In the genomic region with DNA sequence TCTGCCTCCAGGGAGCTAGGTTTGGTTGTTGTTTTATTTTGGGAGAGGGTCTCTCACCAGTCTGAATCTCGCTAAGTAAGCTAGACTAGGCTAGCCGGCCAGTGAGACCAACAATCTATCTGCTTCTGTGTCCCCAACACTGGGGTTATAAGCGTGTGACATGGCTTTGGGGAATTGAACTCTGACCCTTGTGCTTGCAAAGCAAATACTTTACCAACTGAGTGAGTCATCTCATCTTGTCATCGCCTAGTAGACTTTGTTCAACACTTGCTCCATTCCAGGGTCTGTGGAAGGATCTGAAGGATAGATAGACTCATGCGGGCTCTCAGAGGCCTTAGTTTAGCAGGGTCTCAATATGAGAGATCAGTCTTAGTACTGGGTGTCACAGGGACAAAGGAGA, we compare ENCODE assay signal across 29 mouse cellular contexts. TPM values are rescaled to one million over a fixed set of nuclear protein-coding genes. Genes with fewer than 3 reads are reported as not detected.
"Had no signal": no experiment of that assay in that cellular context is flagged by ENCODE, and none has a peak within 500 bp of the region (broad histone marks: within the 10 kb centered on the region; RNA-seq: fewer than 3 reads in every experiment).

No protein-coding gene starts in this region.

- H3K4me2 ChIP-seq: midbrain, embryonic 11.5 days; stomach, embryonic 15.5 days had no signal

- H3K4me1 ChIP-seq: stomach, embryonic 15.5 days had no signal

- DNase-seq: kidney, adult 2 months; kidney, postnatal 25 days; layer of hippocampus, adult 9-11 months; lung, adult 2 months; lung, postnatal 14 days; lung, postnatal 4 days; midbrain, embryonic 14.5 days; right cerebral cortex, postnatal 4 days; thymus, postnatal 25 days had no signal

- H3K9ac ChIP-seq: liver, embryonic 14.5 days; stomach, embryonic 15.5 days had no signal

- H3K4me3 ChIP-seq: layer of hippocampus, adult 2 months; stomach, embryonic 15.5 days had no signal

- H3K9me3 ChIP-seq: stomach, embryonic 15.5 days had no signal

- H3K27me3 ChIP-seq: stomach, embryonic 15.5 days had no signal

- H3K36me3 ChIP-seq: stomach, embryonic 15.5 days had no signal

- H3K27ac ChIP-seq: kidney, postnatal 0 days; layer of hippocampus, adult 2 months; liver, embryonic 14.5 days; stomach, embryonic 15.5 days had no signal

RNA-seq across cellular contexts. Expression of a gene that starts 47.3 kb away (rescaled TPM):
- total RNA-seq: layer of hippocampus, adult 2 months; layer of hippocampus, postnatal 25 days; left cerebral cortex, adult 18-20 months; left cerebral cortex, postnatal 10 days; left cerebral cortex, postnatal 36 days; megakaryocyte progenitor cell, adult 5-6 weeks; megakaryocyte-erythroid progenitor cell, adult 5-6 weeks; midbrain, postnatal 0 days had no signal
- polyA plus RNA-seq: kidney, embryonic 14.5 days; kidney, postnatal 0 days; large intestine, adult 2 months; limb, embryonic 11.5 days; limb, embryonic 14.5 days; lung, adult 2 months; lung, embryonic 16.5 days; midbrain, embryonic 11.5 days; midbrain, embryonic 14.5 days; neural tube, embryonic 11.5 days; neural tube, embryonic 14.5 days; stomach, embryonic 15.5 days; thymus, postnatal 0 days had no signal

RNA-seq across cellular contexts. Expression of a gene that starts 56.1 kb away (rescaled TPM):
- total RNA-seq: layer of hippocampus, adult 2 months; layer of hippocampus, postnatal 25 days; left cerebral cortex, adult 18-20 months; left cerebral cortex, postnatal 10 days; left cerebral cortex, postnatal 36 days; midbrain, postnatal 0 days had no signal
- polyA plus RNA-seq: kidney, adult 2 months; lung, adult 2 months; midbrain, embryonic 14.5 days; midbrain, postnatal 0 days had no signal
